Comparison of ENCODE assay signal across 11 mouse cellular contexts in genomic region chr13:40978652-40979051, GRCm38 (mm10). TPM values are rescaled to one million over a fixed set of nuclear protein-coding genes. Genes with fewer than 3 reads are reported as not detected.
DNase-seq lines count a peak whose midpoint lies in the region; ATAC-seq and TF ChIP-seq lines count a peak whose summit lies in the region.
"Had no signal": no experiment of that assay in that cellular context is flagged by ENCODE, and none has a peak within 500 bp of the region (broad histone marks: within the 10 kb centered on the region; RNA-seq: fewer than 3 reads in every experiment).

No protein-coding gene starts in this region.

- H3K27ac ChIP-seq in heart, embryonic 12.5 days (ENCODE audit: poor library complexity, severe bottlenecking), result 0 out of 2 replicates have a peak overlapping the region, but pooled peaks have one; percentile 51
- H3K27ac ChIP-seq in midbrain, postnatal 0 days (ENCODE audit: low read depth, low read length), result 0 out of 2 replicates have a peak overlapping the region, but pooled peaks have one; percentile 12
- H3K27ac ChIP-seq in midbrain, embryonic 10.5 days (replicated peaks), result no peak overlapping the region
- no peak overlapping the region for H3K27ac ChIP-seq in stomach, postnatal 0 days (replicated peaks)
- H3K27ac ChIP-seq: hindbrain, embryonic 12.5 days; macrophage had no signal

- TF ChIP-seq CTCF in midbrain, postnatal 0 days (IDR thresholded peaks at IDR 0.05), result no peak
- no peak for TF ChIP-seq CTCF in stomach, postnatal 0 days (IDR thresholded peaks at IDR 0.05; ENCODE audit: low read depth)

- no peak overlapping the region for H3K4me3 ChIP-seq in heart, embryonic 12.5 days
- H3K4me3 ChIP-seq in midbrain, postnatal 0 days (ENCODE audit: low read depth, low read length), result no peak overlapping the region
- H3K4me3 ChIP-seq in midbrain, embryonic 10.5 days, result no peak overlapping the region
- H3K4me3 ChIP-seq in stomach, postnatal 0 days (ENCODE audit: low read depth, low read length), result no peak overlapping the region
- H3K4me3 ChIP-seq: hindbrain, embryonic 12.5 days; limb, embryonic 10.5 days had no signal

- H3K36me3 ChIP-seq in heart, embryonic 12.5 days, result no peaks in the 10 kb centered on the region
- H3K36me3 ChIP-seq in midbrain, postnatal 0 days (ENCODE audit: insufficient read depth, low read length), result no peaks in the 10 kb centered on the region
- no peaks in the 10 kb centered on the region for H3K36me3 ChIP-seq in midbrain, embryonic 10.5 days
- no peaks in the 10 kb centered on the region for H3K36me3 ChIP-seq in stomach, postnatal 0 days (ENCODE audit: control insufficient read depth, insufficient read depth, low read length)
- H3K36me3 ChIP-seq: hindbrain, embryonic 12.5 days; limb, embryonic 10.5 days had no signal

- no peak overlapping the region for H3K9ac ChIP-seq in heart, embryonic 12.5 days
- no peak overlapping the region for H3K9ac ChIP-seq in midbrain, postnatal 0 days (replicated peaks; ENCODE audit: low read length, poor library complexity, severe bottlenecking)
- H3K9ac ChIP-seq in stomach, postnatal 0 days (ENCODE audit: low read length), result no peak overlapping the region
- H3K9ac ChIP-seq: hindbrain, embryonic 12.5 days had no signal

- peak; percentile 73 for ATAC-seq in heart, embryonic 12.5 days (ENCODE audit: insufficient number of reproducible peaks, low FRiP score)
- no peak for ATAC-seq in midbrain, postnatal 0 days (ENCODE audit: low FRiP score)
- peak; percentile 59; the same call in 1 of the 2 replicates for ATAC-seq in stomach, postnatal 0 days (ENCODE audit: low FRiP score, low TSS enrichment)

- H3K27me3 ChIP-seq in heart, embryonic 12.5 days (replicated peaks), result no peaks in the 10 kb centered on the region
- H3K27me3 ChIP-seq in midbrain, postnatal 0 days (ENCODE audit: insufficient read depth, low read length), result no peaks in the 10 kb centered on the region
- H3K27me3 ChIP-seq in midbrain, embryonic 10.5 days (ENCODE audit: low read depth, poor library complexity, severe bottlenecking), result no peaks in the 10 kb centered on the region
- H3K27me3 ChIP-seq in stomach, postnatal 0 days (ENCODE audit: control insufficient read depth, insufficient read depth, low read length), result no peaks in the 10 kb centered on the region
- H3K27me3 ChIP-seq: hindbrain, embryonic 12.5 days had no signal

- intact Hi-C loops in heart, postnatal 10 days (cut with DNase I), result loop anchor here (1.0 to 2.0 kb wide), 2 partner anchors 132 to 194 kb away; no protein-coding TSS in a partner anchor
- intact Hi-C loops in left cerebral cortex, postnatal 25 days (cut with DNase I), result loop anchor here (5.0 to 10.0 kb wide), 2 partner anchors 91 to 194 kb away; no protein-coding TSS in a partner anchor

- DNase-seq in heart, postnatal 10 days, result no peak
- DNase-seq in midbrain, postnatal 0 days (ENCODE audit: low spot score), result no peak
- DNase-seq in midbrain, embryonic 10.5 days (ENCODE audit: low spot score), result no peak
- DNase-seq in kidney, postnatal 10 days, result peak; percentile 20
- peak; percentile 23 for DNase-seq in stomach, postnatal 0 days (ENCODE audit: low spot score)
- DNase-seq in left cerebral cortex, postnatal 25 days (ENCODE audit: low spot score in 2 of 2), result no peak
- no peak for DNase-seq in spleen, postnatal 14 days (ENCODE audit: low spot score in 2 of 2)

- no peaks in the 10 kb centered on the region for H3K9me3 ChIP-seq in heart, embryonic 12.5 days (replicated peaks)
- no peaks in the 10 kb centered on the region for H3K9me3 ChIP-seq in midbrain, postnatal 0 days (ENCODE audit: low read length)
- H3K9me3 ChIP-seq in midbrain, embryonic 10.5 days (replicated peaks), result no peaks in the 10 kb centered on the region
- H3K9me3 ChIP-seq in stomach, postnatal 0 days (ENCODE audit: control insufficient read depth, low read length), result no peaks in the 10 kb centered on the region
- H3K9me3 ChIP-seq: hindbrain, embryonic 12.5 days; limb, embryonic 10.5 days had no signal

- 58% methylated on average over 4 of the region's 4 CpGs for WGBS in heart, embryonic 12.5 days
- WGBS in midbrain, postnatal 0 days, result 79% methylated on average over 4 of the region's 4 CpGs
- 89% methylated on average over 4 of the region's 4 CpGs for WGBS in midbrain, embryonic 10.5 days
- WGBS in stomach, postnatal 0 days, result 40% methylated on average over 4 of the region's 4 CpGs

- H3K4me2 ChIP-seq in heart, embryonic 12.5 days, result no peak overlapping the region
- no peak overlapping the region for H3K4me2 ChIP-seq in midbrain, postnatal 0 days (ENCODE audit: low read depth, low read length, poor library complexity, severe bottlenecking)
- no peak overlapping the region for H3K4me2 ChIP-seq in stomach, postnatal 0 days (replicated peaks; ENCODE audit: low read depth)
- H3K4me2 ChIP-seq: hindbrain, embryonic 12.5 days had no signal

- no peak for TF ChIP-seq EP300 in stomach, postnatal 0 days (optimal IDR thresholded peaks at IDR 0.05)

- H3K4me1 ChIP-seq in heart, embryonic 12.5 days (replicated peaks), result no peaks in the 10 kb centered on the region
- no peaks in the 10 kb centered on the region for H3K4me1 ChIP-seq in midbrain, postnatal 0 days (ENCODE audit: insufficient read depth, low read length)
- H3K4me1 ChIP-seq in midbrain, embryonic 10.5 days, result no peaks in the 10 kb centered on the region
- no peaks in the 10 kb centered on the region for H3K4me1 ChIP-seq in stomach, postnatal 0 days (replicated peaks; ENCODE audit: control insufficient read depth, insufficient read depth)
- H3K4me1 ChIP-seq: hindbrain, embryonic 12.5 days; limb, embryonic 10.5 days had no signal

RNA-seq across cellular contexts. Expression of gene Pak1ip1, which starts 22.2 kb away (rescaled TPM):
- 54.2 and 55.5 TPM in 2 replicates for polyA plus RNA-seq in heart, embryonic 12.5 days (2016; fragmentation: Nextera tagmentation; extraction: Ambion mirVana)
- 10 to 100 TPM; 30.2 to 33.4 TPM for total RNA-seq in heart, postnatal 10 days (2021)
- total RNA-seq in midbrain, postnatal 0 days (2014; rRNA removed), result 32.9 and 38.1 TPM in 2 replicates
- 42.6 and 43.6 TPM in 2 replicates for polyA plus RNA-seq in midbrain, postnatal 0 days (2015; fragmentation: Nextera tagmentation; extraction: Ambion mirVana)
- polyA plus RNA-seq in midbrain, embryonic 10.5 days (2016; fragmentation: Nextera tagmentation; extraction: Ambion mirVana), result 80.8 and 89.2 TPM in 2 replicates
- polyA plus RNA-seq in stomach, postnatal 0 days (2015; fragmentation: Nextera tagmentation; extraction: Ambion mirVana), result 60.2 and 63.8 TPM in 2 replicates
- total RNA-seq in left cerebral cortex, postnatal 25 days (2021), result 10 to 100 TPM; 40.0 to 42.5 TPM

RNA-seq across cellular contexts. Expression of gene Tmem14c, which starts 37.4 kb away (rescaled TPM):
- 211 and 228 TPM in 2 replicates for polyA plus RNA-seq in heart, embryonic 12.5 days (2016; fragmentation: Nextera tagmentation; extraction: Ambion mirVana)
- 100 to 1,000 TPM; 193 to 203 TPM for total RNA-seq in heart, postnatal 10 days (2021)
- total RNA-seq in midbrain, postnatal 0 days (2014; rRNA removed), result 34.3 and 54.6 TPM in 2 replicates
- polyA plus RNA-seq in midbrain, postnatal 0 days (2015; fragmentation: Nextera tagmentation; extraction: Ambion mirVana), result 112 and 124 TPM in 2 replicates
- 213 and 233 TPM in 2 replicates for polyA plus RNA-seq in midbrain, embryonic 10.5 days (2016; fragmentation: Nextera tagmentation; extraction: Ambion mirVana)
- polyA plus RNA-seq in stomach, postnatal 0 days (2015; fragmentation: Nextera tagmentation; extraction: Ambion mirVana), result 298 and 302 TPM in 2 replicates
- 10 to 100 TPM; 63.8 to 64.2 TPM for total RNA-seq in left cerebral cortex, postnatal 25 days (2021)

Comparison
In these comparisons a context has a peak if more than half of its experiments do, and no peak if none do; other contexts are left out.
1. H3K27ac ChIP-seq: peak in heart, embryonic 12.5 days (single experiment) and midbrain, postnatal 0 days (single experiment); none in midbrain, embryonic 10.5 days (single experiment) and stomach, postnatal 0 days (single experiment).
2. DNase-seq: peak in kidney, postnatal 10 days (single experiment) and stomach, postnatal 0 days (single experiment); none in heart, postnatal 10 days (0 of 2), midbrain, postnatal 0 days (single experiment), midbrain, embryonic 10.5 days (single experiment), left cerebral cortex, postnatal 25 days (0 of 2) and spleen, postnatal 14 days (0 of 2).